Mouse (Mus musculus) lung, postnatal 25 days (tissue): ENCODE results near the gene Carf.

Experiments used
- DNase-seq: peaks from one replicate; pipeline ENCODE4 v3.0.0; 2022; ENCODE audit warnings: low spot score

The Carf gene

GRCm38 (mm10) chr1:60179932-60180783 is 82.1 kb downstream of the Carf start, which contains the start of gene Nbeal1:
Gene Nbeal1, plus strand, starts transcription at chr1:60180599.
- peak; percentile 100 for DNase-seq

GRCm38 (mm10) chr1:60180784-60181221 is 82.8 kb downstream of the Carf start:
- DNase-seq = peak; percentile 58

- no peak for DNase-seq
These were observed 90.4 kb downstream of the Carf start for GRCm38 (mm10) chr1:60188454-60188853.

GRCm38 (mm10) chr1:60196813-60197212 is 98.8 kb downstream of the Carf start:
- DNase-seq = no peak

- DNase-seq = no peak
These were observed 101.0 kb downstream of the Carf start for GRCm38 (mm10) chr1:60199006-60199405.
